Mouse (Mus musculus): Measurements from ENCODE around the gene Ush2a. TPM values are rescaled to one million over a fixed set of nuclear protein-coding genes. Genes with fewer than 3 reads are reported as not detected.

The Ush2a gene
- polyA plus RNA-seq, 1 experiment from 2014 or later: not detected

DNA sequence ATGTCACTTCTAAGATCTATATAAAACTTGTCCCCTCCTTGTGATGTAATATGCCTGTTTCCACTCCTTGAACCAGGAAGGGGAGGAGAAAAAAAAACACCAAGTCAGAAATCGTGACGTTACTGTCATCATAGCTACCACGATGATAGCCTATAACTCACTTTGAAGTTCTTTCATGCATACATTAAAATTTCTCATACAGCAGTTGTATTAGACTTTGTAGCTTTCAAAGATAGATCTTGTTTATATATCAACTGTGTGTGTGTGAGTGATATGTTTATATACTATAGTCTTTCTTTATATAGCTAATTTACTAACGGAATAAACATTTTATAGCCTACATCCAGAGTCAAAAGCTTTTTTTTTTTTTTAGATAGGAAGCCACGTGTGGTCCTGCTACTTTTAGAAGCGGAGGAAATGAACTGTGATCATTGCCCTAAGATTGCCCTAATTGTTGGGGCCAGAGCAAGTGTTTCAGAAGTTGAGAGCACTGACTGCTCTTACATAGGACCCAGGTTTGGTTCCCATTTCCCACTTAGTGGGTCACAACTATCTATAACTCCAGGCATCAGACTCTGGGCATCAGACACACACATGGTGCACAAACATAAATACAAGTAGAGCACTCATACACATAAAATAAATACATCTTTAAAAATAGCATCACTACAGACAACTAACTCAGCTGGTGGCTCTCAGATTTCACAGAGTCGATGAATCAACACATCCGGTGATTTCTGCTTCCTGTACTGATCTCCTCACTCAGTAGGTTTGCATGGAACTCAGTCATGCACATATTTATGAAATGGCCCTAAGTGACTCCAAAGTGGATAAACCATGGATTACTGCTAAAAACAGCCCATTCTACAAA lies 413.1 kb downstream of the Ush2a start:
- DNase-seq: no peak
- ATAC-seq (ENCODE audit: low read depth): no peak; the same call in 1 of the 2 replicates
- Histone ChIP-seq H3K9me3 (replicated peaks) (no peaks in the 10 kb centered on the region), H3K4me2 (no peak overlapping the region), H3K36me3 (no peaks in the 10 kb centered on the region), H3K27ac (no peak overlapping the region), H3K4me3 (replicated peaks) (no peak overlapping the region), H3K9ac (no peak overlapping the region), H3K27me3 (no peaks in the 10 kb centered on the region), H3K4me1 (replicated peaks) (no peaks in the 10 kb centered on the region)
- 54% methylated on average over 8 of the region's 8 CpGs for WGBS (ENCODE audit: insufficient replicate concordance)

DNA sequence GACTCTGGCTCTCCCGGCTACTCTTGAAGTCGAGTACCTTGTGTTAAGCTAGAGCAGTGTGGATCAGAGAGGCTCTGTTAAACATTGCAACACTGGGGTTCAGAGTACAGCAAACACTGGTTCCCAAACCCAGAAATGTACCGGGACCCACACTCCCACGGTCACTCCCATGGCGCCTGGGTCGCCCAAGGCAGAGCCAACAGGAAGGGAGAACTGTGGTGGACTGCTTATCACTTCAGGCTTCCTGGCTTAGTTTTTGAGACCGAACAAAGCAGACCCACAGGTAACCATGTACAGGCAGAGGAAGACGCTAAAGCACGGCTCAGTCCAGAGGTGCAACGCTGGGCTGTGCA lies 413.7 kb downstream of the Ush2a start:
- no peak overlapping the region for H3K4me2 ChIP-seq
- no peaks in the 10 kb centered on the region for H3K9me3 ChIP-seq (replicated peaks)
- H3K27ac ChIP-seq: no peak overlapping the region
- H3K27me3 ChIP-seq: no peaks in the 10 kb centered on the region
- ATAC-seq (ENCODE audit: low read depth) (peak; percentile 83), DNase-seq (no peak)
- WGBS (ENCODE audit: insufficient replicate concordance): 48% methylated on average over 10 of the region's 10 CpGs
- H3K36me3 ChIP-seq: no peaks in the 10 kb centered on the region
- no peak overlapping the region for H3K9ac ChIP-seq
- no peaks in the 10 kb centered on the region for H3K4me1 ChIP-seq (replicated peaks)
- no peak overlapping the region for H3K4me3 ChIP-seq (replicated peaks)

DNA sequence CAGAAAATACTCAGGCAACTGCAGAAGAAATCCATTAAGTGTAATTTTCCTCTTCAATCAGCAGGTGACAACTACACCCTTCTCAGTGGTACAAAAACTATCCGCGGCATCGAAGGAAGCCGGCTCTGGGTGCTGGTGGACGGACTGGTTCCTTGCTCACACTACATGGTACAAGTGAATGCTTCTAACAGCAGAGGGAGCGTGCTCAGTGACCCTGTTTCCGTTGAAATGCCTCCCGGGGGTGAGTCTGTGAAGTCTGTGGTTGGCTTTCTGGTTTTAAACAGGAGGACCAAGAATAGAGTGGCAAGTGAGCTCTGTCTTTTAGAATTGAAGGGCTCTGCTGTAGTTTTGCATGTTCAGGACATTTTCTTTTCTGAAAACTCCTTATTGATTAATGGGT lies 416.4 kb downstream of the Ush2a start:
- H3K27ac ChIP-seq: no peak overlapping the region
- DNase-seq (no peak), ATAC-seq (ENCODE audit: low read depth) (no peak; the same call in 1 of the 2 replicates)
- no peaks in the 10 kb centered on the region for H3K27me3 ChIP-seq
- WGBS (ENCODE audit: insufficient replicate concordance): 38% methylated on average over 8 of the region's 8 CpGs
- H3K4me2 ChIP-seq: no peak overlapping the region
- no peaks in the 10 kb centered on the region for H3K9me3 ChIP-seq (replicated peaks)
- no peaks in the 10 kb centered on the region for H3K36me3 ChIP-seq
- no peaks in the 10 kb centered on the region for H3K4me1 ChIP-seq (replicated peaks)
- no peak overlapping the region for H3K9ac ChIP-seq
- no peak overlapping the region for H3K4me3 ChIP-seq (replicated peaks)

DNA sequence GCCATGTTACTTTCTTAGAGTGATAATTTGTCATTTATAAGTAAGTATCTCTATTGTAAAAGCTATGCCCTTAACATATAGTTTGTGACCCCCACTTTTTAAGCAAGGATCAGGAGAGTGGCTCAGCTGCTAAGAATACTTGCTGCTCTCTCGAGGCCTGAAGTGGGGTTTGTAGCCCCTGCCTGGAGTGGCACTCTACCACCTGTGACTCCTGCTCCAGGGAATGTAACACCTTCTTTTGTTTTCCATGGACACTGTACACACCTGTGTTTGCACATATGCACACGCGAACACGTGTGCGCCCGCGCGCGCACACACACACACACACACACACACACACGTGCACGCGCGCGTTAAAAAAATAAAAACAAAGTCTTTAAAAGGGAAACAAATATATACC lies 424.5 kb downstream of the Ush2a start:
- Histone ChIP-seq H3K27me3 (no peaks in the 10 kb centered on the region), H3K4me2 (no peak overlapping the region), H3K9me3 (replicated peaks) (no peaks in the 10 kb centered on the region), H3K4me1 (replicated peaks) (no peaks in the 10 kb centered on the region), H3K36me3 (no peaks in the 10 kb centered on the region), H3K9ac (no peak overlapping the region), H3K27ac (no peak overlapping the region), H3K4me3 (replicated peaks) (no peak overlapping the region)
- DNase-seq: no peak
- ATAC-seq (ENCODE audit: low read depth): no peak
- 93% methylated on average over 14 of the region's 14 CpGs for WGBS (ENCODE audit: insufficient replicate concordance)

DNA sequence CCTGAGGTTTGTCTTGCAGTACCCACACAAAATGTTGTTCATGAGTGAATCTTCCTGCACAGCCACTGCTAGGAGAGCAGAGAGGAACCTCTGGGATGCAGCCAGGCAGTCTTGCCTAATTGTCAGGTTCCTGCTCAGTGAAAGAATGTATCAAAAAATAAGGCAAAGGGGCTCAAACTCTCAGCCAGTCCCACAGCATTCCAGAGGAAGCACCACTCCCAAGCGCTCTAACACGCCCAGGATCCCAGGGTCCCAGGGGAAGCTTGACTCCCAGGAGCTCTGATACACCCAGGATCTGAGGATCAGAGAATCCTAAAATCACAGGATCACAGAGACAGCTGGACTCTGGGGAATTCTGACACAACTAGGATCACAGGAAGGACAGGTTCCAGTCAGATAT lies 434.5 kb downstream of the Ush2a start:
- Histone ChIP-seq H3K9ac (no peak overlapping the region), H3K27me3 (no peaks in the 10 kb centered on the region), H3K36me3 (no peaks in the 10 kb centered on the region), H3K9me3 (replicated peaks) (peaks cover 7% of the 10 kb centered on the region; the same call in 1 of the 2 replicates), H3K4me2 (no peak overlapping the region), H3K4me1 (replicated peaks) (no peaks in the 10 kb centered on the region), H3K4me3 (replicated peaks) (no peak overlapping the region), H3K27ac (no peak overlapping the region)
- WGBS (ENCODE audit: insufficient replicate concordance): 77% methylated on average over 2 of the region's 2 CpGs
- DNase-seq: no peak
- ATAC-seq (ENCODE audit: low read depth): no peak

DNA sequence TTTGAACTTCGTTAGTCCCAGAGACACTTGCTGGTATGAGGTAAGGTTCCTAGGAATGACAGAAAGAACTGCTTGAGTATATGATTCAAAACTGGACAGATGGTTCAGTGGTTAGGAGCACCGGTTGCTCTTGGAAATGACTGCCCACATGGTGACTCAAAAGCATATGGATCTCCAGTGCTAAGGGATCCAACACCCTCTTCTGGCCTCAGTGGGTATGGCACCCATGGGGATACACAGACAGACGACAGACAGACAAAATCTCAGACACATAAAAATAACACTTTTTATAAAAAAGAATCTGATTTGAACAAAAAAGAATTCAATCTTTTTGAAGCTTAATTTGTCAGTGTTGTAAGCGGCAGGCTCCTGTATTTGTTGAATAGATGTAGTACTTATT lies 446.4 kb downstream of the Ush2a start:
- no peak overlapping the region for H3K4me2 ChIP-seq
- no peaks in the 10 kb centered on the region for H3K9me3 ChIP-seq (replicated peaks)
- DNase-seq: no peak
- H3K4me3 ChIP-seq (replicated peaks): no peak overlapping the region
- no peak overlapping the region for H3K27ac ChIP-seq
- H3K27me3 ChIP-seq: no peaks in the 10 kb centered on the region
- WGBS (ENCODE audit: insufficient replicate concordance): 71% methylated on average over 4 of the region's 4 CpGs
- no peaks in the 10 kb centered on the region for H3K4me1 ChIP-seq (replicated peaks)
- ATAC-seq (ENCODE audit: low read depth): no peak
- H3K36me3 ChIP-seq: no peaks in the 10 kb centered on the region
- no peak overlapping the region for H3K9ac ChIP-seq

DNA sequence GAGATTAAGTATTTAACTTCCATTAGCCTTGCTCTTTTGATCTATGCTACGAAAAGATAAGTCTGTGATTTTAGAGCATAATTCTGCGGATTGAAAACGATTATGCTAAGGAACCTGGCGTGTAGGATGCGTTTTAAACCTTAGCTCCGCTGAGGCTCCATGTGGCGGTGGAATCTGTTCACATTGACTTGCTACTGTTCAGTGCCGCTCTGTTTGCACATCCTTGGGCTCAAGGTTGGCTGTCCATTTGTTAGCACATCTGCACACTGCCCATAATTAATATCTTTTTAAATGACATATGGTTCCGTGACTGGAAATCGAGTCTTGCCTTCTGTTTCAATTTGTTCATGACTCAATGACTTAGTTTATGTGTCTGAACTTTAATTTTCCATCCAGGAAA lies 446.9 kb downstream of the Ush2a start:
- Histone ChIP-seq H3K4me2 (no peak overlapping the region), H3K27ac (no peak overlapping the region), H3K4me1 (replicated peaks) (no peaks in the 10 kb centered on the region), H3K27me3 (no peaks in the 10 kb centered on the region), H3K9ac (no peak overlapping the region), H3K4me3 (replicated peaks) (no peak overlapping the region), H3K9me3 (replicated peaks) (no peaks in the 10 kb centered on the region), H3K36me3 (no peaks in the 10 kb centered on the region)
- ATAC-seq (ENCODE audit: low read depth) (no peak), DNase-seq (no peak)
- 73% methylated on average over 10 of the region's 10 CpGs for WGBS (ENCODE audit: insufficient replicate concordance)

DNA sequence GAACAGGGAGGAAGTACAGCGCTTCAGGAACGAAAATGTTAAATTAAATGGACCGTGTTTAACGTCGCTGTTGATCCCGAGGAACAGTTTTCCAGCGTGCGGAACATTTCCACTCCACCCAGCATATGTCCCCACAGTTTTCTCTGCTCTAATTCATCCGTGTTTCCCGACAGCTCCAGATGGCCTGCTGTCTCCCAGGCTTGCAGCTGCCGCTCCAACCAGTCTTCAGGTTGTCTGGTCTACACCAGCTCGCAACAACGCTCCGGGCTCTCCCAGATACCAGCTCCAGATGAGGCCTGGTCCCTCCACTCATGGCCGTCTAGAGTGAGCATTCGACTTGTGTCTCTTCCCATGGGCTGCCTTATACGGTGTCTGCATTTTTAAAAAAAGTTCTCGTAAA lies 452.3 kb downstream of the Ush2a start:
- ATAC-seq (ENCODE audit: low read depth) (no peak), DNase-seq (no peak)
- Histone ChIP-seq H3K9ac (no peak overlapping the region), H3K9me3 (replicated peaks) (no peaks in the 10 kb centered on the region), H3K4me3 (replicated peaks) (no peak overlapping the region), H3K27me3 (no peaks in the 10 kb centered on the region), H3K4me1 (replicated peaks) (no peaks in the 10 kb centered on the region), H3K27ac (no peak overlapping the region), H3K36me3 (no peaks in the 10 kb centered on the region), H3K4me2 (no peak overlapping the region)
- 79% methylated on average over 18 of the region's 18 CpGs for WGBS (ENCODE audit: insufficient replicate concordance)

DNA sequence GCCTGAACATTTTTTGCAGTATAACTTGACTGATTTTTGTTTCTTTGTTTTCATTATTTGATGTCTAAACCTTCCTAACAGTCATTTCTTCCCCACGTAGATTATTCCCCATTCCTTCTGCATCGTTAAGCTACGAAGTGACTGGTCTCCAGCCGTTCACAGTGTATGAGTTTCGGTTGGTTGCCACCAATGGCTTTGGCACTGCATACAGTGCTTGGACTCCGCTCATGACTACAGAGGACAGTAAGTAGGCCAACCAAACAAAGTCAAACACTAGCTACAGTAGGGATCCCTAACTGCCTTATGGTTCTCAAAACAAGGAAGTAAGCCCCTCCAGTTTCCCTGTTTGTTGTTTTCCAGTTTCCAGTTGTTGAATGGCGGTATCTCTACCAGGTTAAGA lies 453.1 kb downstream of the Ush2a start:
- WGBS (ENCODE audit: insufficient replicate concordance): 70% methylated on average over 7 of the region's 7 CpGs
- H3K27me3 ChIP-seq: no peaks in the 10 kb centered on the region
- no peaks in the 10 kb centered on the region for H3K9me3 ChIP-seq (replicated peaks)
- no peaks in the 10 kb centered on the region for H3K36me3 ChIP-seq
- no peak overlapping the region for H3K4me3 ChIP-seq (replicated peaks)
- no peak for ATAC-seq (ENCODE audit: low read depth)
- no peaks in the 10 kb centered on the region for H3K4me1 ChIP-seq (replicated peaks)
- no peak overlapping the region for H3K4me2 ChIP-seq
- no peak overlapping the region for H3K27ac ChIP-seq
- DNase-seq: no peak
- no peak overlapping the region for H3K9ac ChIP-seq

DNA sequence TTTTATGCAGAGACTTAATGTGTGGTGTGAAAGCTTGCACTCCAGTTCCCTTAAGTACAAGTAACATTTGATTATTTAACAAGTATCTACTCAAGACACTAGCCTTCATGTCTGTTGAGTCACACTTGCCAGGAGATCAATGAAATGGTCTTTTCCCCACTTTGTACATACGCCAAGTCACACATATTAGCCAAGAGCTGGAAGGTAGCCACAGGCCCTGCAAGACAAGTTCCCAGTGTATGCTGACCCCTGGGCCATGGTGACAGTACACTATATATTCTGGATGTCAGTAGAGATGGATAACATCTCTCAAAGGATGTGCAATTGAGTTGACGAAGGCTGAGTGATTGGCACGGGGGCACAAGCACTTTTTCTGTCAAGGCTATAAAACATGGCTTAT lies 455.1 kb downstream of the Ush2a start:
- ATAC-seq (ENCODE audit: low read depth): no peak
- Histone ChIP-seq H3K27me3 (no peaks in the 10 kb centered on the region), H3K27ac (no peak overlapping the region), H3K36me3 (no peaks in the 10 kb centered on the region), H3K9me3 (replicated peaks) (no peaks in the 10 kb centered on the region), H3K4me1 (replicated peaks) (no peaks in the 10 kb centered on the region), H3K4me2 (no peak overlapping the region), H3K4me3 (replicated peaks) (no peak overlapping the region), H3K9ac (no peak overlapping the region)
- 71% methylated on average over 3 of the region's 3 CpGs for WGBS (ENCODE audit: insufficient replicate concordance)
- no peak for DNase-seq

DNA sequence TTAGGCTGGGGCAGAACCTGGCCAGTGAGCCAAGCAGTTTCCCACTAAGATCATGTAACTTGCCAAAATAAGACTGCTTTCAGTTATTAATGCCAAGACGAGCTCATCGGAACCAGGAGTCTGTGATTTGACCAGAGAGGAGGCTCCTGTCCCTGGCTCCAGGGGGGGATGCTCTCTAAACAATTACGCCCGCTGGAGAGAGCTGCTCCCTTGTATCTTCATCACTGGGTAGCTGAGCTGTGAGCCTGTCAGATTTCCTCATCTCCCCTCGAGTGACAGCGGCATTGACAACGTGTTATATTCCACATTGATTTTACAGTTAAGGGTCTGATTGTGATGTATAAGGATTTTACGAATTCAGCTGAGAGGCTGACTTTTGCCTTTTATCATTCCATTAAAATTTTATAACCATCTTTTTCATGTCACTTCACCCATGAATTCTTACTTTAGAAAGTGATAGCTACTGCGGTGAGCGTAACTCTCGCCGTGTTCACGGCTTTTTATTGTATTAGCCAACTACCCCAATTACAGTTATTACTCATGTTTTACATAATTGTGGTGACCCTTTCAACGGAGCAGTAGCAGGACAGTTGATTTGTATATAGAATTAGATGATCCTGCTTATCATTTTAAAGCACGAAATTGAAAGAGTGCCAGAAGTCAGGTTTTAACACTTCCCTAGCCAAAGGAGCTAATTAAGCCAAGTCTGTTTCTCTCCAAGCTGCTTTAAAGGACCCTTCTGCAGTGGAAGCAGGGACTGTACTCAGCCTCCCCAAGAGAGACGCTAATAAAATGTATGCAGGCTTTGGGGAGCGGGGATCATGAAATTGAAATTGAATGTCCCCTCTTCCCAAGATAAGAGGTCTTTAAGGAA lies 463.5 kb downstream of the Ush2a start:
- 61% methylated on average over 17 of the region's 17 CpGs for WGBS (ENCODE audit: insufficient replicate concordance)
- no peak overlapping the region for H3K4me3 ChIP-seq (replicated peaks)

More for the DNA sequence above, 463.5 kb downstream of the Ush2a start:
- Histone ChIP-seq H3K36me3 (no peaks in the 10 kb centered on the region), H3K4me1 (replicated peaks) (no peaks in the 10 kb centered on the region), H3K9me3 (replicated peaks) (no peaks in the 10 kb centered on the region), H3K4me2 (no peak overlapping the region), H3K27me3 (no peaks in the 10 kb centered on the region), H3K27ac (no peak overlapping the region), H3K9ac (no peak overlapping the region)
- DNase-seq (no peak), ATAC-seq (ENCODE audit: low read depth) (no peak)
